Mouse (Mus musculus) cerebellum, postnatal 10 days (tissue): Measurements from ENCODE around the gene Fundc2.

ENCODE experiments used
- DNase-seq, 2 experiments: peaks; one replicate each; pipeline ENCODE4 v3.0.0; 2021; ENCODE audit warnings: mixed read lengths in 2 of 2

The Fundc2 gene

GRCm38 (mm10) chrX:75382195-75382771 lies at the start of gene Fundc2, which contains the start of gene F8:
Fundc2 (plus strand) TSS chrX:75382399.
F8 (minus strand) TSS chrX:75382615.
- DNase-seq = peak; percentile 76 to 88

- DNase-seq = no peak
Measured at GRCm38 (mm10) chrX:75370197-75370596, 12.0 kb upstream of the Fundc2 start.

GRCm38 (mm10) chrX:75372666-75373425 lies 9.4 kb upstream of the Fundc2 start:
- DNase-seq = no peak

GRCm38 (mm10) chrX:75376815-75377214 lies 5.4 kb upstream of the Fundc2 start:
- no peak for DNase-seq

- DNase-seq = no peak
Measured at GRCm38 (mm10) chrX:75381176-75381575, 1.0 kb upstream of the Fundc2 start.

GRCm38 (mm10) chrX:75381699-75382098 lies 500 bp upstream of the Fundc2 start:
- DNase-seq = peak; percentile 4 to 6

GRCm38 (mm10) chrX:75399471-75399870 lies 17.3 kb downstream of the Fundc2 start:
- DNase-seq = no peak

GRCm38 (mm10) chrX:75402668-75403067 lies 20.5 kb downstream of the Fundc2 start:
- DNase-seq = no peak

DNA sequence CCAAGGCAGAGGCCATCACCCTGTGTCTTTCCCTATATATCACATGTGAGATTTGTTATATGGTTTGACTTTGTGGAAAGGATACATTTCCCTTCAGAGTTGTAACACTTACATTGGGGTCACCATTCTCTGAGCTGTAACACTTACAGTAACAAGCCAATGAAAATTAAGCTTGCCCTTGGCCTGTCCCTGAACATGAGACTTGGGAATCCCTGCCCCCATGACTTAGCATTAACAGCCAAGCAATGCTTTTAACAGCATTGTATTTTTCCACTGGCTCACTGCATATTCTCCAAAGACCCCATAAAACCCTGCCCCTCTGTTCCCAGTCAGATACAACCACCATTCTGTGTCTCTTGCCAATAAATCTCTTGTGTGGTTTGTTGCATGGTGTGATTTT lies 21.2 kb downstream of the Fundc2 start:
- no peak for DNase-seq

DNA sequence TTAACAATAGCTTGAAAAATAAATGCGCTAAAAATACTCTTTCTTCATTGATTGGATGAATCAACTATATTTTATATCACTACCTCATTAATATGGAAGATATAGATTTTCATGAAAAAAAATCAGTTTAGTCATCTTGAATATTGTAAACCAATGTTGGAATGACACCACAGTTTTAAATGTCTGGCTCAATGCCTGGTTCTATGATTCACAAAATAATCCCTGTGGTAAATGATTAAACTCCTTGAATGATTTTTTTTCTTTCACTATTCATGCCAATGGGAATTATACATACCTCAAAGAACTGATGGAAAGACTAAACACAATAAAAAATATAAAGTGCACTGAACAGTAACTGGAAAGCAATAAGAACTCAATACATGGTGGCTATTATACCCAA lies 27.5 kb downstream of the Fundc2 start:
- DNase-seq = no peak

GRCm38 (mm10) chrX:75415936-75416785 lies 34.0 kb downstream of the Fundc2 start, which contains the start of the genes Cmc4, Mtcp1 and Brcc3:
Cmc4 (minus strand) TSS chrX:75416584.
Mtcp1 (minus strand) TSS chrX:75416588.
Brcc3 (plus strand) TSS chrX:75416628.
- peak; percentile 87 to 92 for DNase-seq
